Mouse (Mus musculus) cerebral cortex, adult 2 months (tissue): ENCODE results near the gene Fbxl15.

Experiments
- WGBS: fragments of 180-500 bp; shearing (Covaris S2); methylation state at CpG from one replicate; pipeline ENCODE4 v1.1.7; 2018; 5-methylcytosine and 5-hydroxymethylcytosine counted together

Gene Fbxl15

GRCm38 (mm10) chr19:46322996-46323572 lies 4.9 kb upstream of the Fbxl15 start:
- 68% methylated on average over 13 of the region's 13 CpGs for WGBS

- 73% methylated on average over 5 of the region's 5 CpGs for WGBS
These were observed 4.3 kb upstream of the Fbxl15 start for GRCm38 (mm10) chr19:46323716-46324115.

- WGBS, result 76% methylated on average over 11 of the region's 11 CpGs
These were observed 3.6 kb upstream of the Fbxl15 start for GRCm38 (mm10) chr19:46324366-46324765.

- WGBS, result 62% methylated on average over 5 of the region's 5 CpGs
These were observed 3.1 kb upstream of the Fbxl15 start for GRCm38 (mm10) chr19:46324918-46325317.

GRCm38 (mm10) chr19:46326019-46326755 lies 1.8 kb upstream of the Fbxl15 start:
- WGBS, result 3% methylated on average over 29 of the region's 29 CpGs

GRCm38 (mm10) chr19:46326756-46327305 lies 1.2 kb upstream of the Fbxl15 start, which contains the start of gene Psd:
TSS of gene Psd (minus strand) at chr19:46327156.
- 1% methylated on average over 35 of the region's 35 CpGs for WGBS

GRCm38 (mm10) chr19:46327531-46328064 lies 386 bp upstream of the Fbxl15 start:
- 17% methylated on average over 14 of the region's 14 CpGs for WGBS

GRCm38 (mm10) chr19:46329031-46329641 lies 1.2 kb downstream of the Fbxl15 start:
- 2% methylated on average over 54 of the region's 54 CpGs for WGBS

GRCm38 (mm10) chr19:46329951-46330350 lies 2.0 kb downstream of the Fbxl15 start:
- 2% methylated on average over 16 of the region's 16 CpGs for WGBS

- 92% methylated on average over 12 of the region's 12 CpGs for WGBS
These were observed 2.7 kb downstream of the Fbxl15 start for GRCm38 (mm10) chr19:46330696-46331095.

- WGBS, result 89% methylated on average over 14 of the region's 14 CpGs
These were observed 3.3 kb downstream of the Fbxl15 start for GRCm38 (mm10) chr19:46331326-46331725.

- WGBS, result 76% methylated on average over 3 of the region's 3 CpGs
These were observed 4.0 kb downstream of the Fbxl15 start for GRCm38 (mm10) chr19:46331936-46332335.

GRCm38 (mm10) chr19:46332721-46333339 lies 4.8 kb downstream of the Fbxl15 start:
- 22% methylated on average over 7 of the region's 7 CpGs for WGBS

- WGBS, result 74% methylated on average over 3 of the region's 3 CpGs
These were observed 5.9 kb downstream of the Fbxl15 start for GRCm38 (mm10) chr19:46333906-46334305.

GRCm38 (mm10) chr19:46337719-46338330 lies 9.8 kb downstream of the Fbxl15 start:
- 21% methylated on average over 15 of the region's 15 CpGs for WGBS

GRCm38 (mm10) chr19:46338331-46338936 lies 10.4 kb downstream of the Fbxl15 start, which contains the start of gene Cuedc2:
TSS of gene Cuedc2 (minus strand) at chr19:46338702.
- WGBS, result 1% methylated on average over 31 of the region's 31 CpGs

- whole genome bisulfite sequencing, result 11% methylated on average over 6 of the region's 6 CpGs
These were observed 10.9 kb downstream of the Fbxl15 start for GRCm38 (mm10) chr19:46338942-46339286.

GRCm38 (mm10) chr19:46339287-46339971 lies 11.4 kb downstream of the Fbxl15 start:
- 21% methylated on average over 7 of the region's 7 CpGs for WGBS

- 31% methylated on average over 7 of the region's 7 CpGs for WGBS
These were observed 16.9 kb downstream of the Fbxl15 start for GRCm38 (mm10) chr19:46344710-46345419.

GRCm38 (mm10) chr19:46347146-46347545 lies 19.2 kb downstream of the Fbxl15 start:
- WGBS, result 97% methylated on average over 1 of the region's 1 CpGs
